Mouse (Mus musculus): ENCODE results near the gene Flg2. TPM values are rescaled to one million over a fixed set of nuclear protein-coding genes. Genes with fewer than 3 reads are reported as not detected.

Gene Flg2
- 1.0 TPM in 1 of 2 replicates, not detected in the other for polyA plus RNA-seq (2015; fragmentation: Nextera tagmentation; extraction: Ambion mirVana)

DNA sequence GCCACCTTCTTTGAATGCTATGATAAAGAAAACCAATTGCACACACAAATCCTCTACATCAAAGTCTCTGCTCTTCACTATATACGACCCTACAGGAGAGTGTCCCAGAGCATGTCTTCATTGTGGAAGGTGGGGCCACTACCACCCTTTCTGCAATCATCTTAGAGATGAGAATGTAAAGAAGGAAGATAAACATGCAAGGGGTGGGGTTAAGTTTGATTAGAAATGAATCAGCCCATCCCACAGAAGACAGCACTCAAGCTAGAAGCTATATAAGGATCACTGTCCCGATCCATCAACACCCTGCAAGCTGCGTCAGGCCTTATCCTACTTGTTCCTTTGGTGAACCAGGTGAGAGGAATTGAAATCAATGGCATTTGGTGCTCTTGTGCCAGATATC, at the start of gene Flg2:
Gene Flg2, plus strand, starts transcription at position 301 of the 400 bp plus-strand sequence.

Other genes starting within 250 kb of the Flg2 start
- gene Lce3d, start 239.9 kb upstream of the Flg2 start, polyA plus RNA-seq (2015; fragmentation: Nextera tagmentation; extraction: Ambion mirVana) = not detected in 2 replicates
- 0.35 TPM in 1 of 2 replicates, not detected in the other for gene Lce3e, start 230.2 kb upstream of the Flg2 start, polyA plus RNA-seq (2015; fragmentation: Nextera tagmentation; extraction: Ambion mirVana)
- gene Lce3f, start 205.1 kb upstream of the Flg2 start, polyA plus RNA-seq (2015; fragmentation: Nextera tagmentation; extraction: Ambion mirVana) = not detected in 2 replicates
- gene Crct1, start 181.6 kb upstream of the Flg2 start, polyA plus RNA-seq (2015; fragmentation: Nextera tagmentation; extraction: Ambion mirVana) = 0.22 and 40.8 TPM in 2 replicates
- gene Lce1m, start 178.2 kb upstream of the Flg2 start, polyA plus RNA-seq (2015; fragmentation: Nextera tagmentation; extraction: Ambion mirVana) = 61.0 TPM in 1 of 2 replicates, not detected in the other
- gene Gm4858, start 128.5 kb upstream of the Flg2 start, polyA plus RNA-seq (2015; fragmentation: Nextera tagmentation; extraction: Ambion mirVana) = not detected in 2 replicates
- gene Crnn, start 52.5 kb upstream of the Flg2 start, polyA plus RNA-seq (2015; fragmentation: Nextera tagmentation; extraction: Ambion mirVana) = not detected in 2 replicates
- gene Flg, start 76.2 kb downstream of the Flg2 start, polyA plus RNA-seq (2015; fragmentation: Nextera tagmentation; extraction: Ambion mirVana) = 98.4 TPM in 1 of 2 replicates, not detected in the other
- 2.4 TPM in 1 of 2 replicates, not detected in the other for gene Hrnr, start 122.5 kb downstream of the Flg2 start, polyA plus RNA-seq (2015; fragmentation: Nextera tagmentation; extraction: Ambion mirVana)
- 0.17 TPM in 1 of 2 replicates, not detected in the other for gene Rptn, start 196.4 kb downstream of the Flg2 start, polyA plus RNA-seq (2015; fragmentation: Nextera tagmentation; extraction: Ambion mirVana)
- gene Tchh, start 245.1 kb downstream of the Flg2 start, polyA plus RNA-seq (2015; fragmentation: Nextera tagmentation; extraction: Ambion mirVana) = 0.41 and 0.46 TPM in 2 replicates